Mouse (Mus musculus): ENCODE measurements around the gene 3110009E18Rik. TPM values are rescaled to one million over a fixed set of nuclear protein-coding genes. Genes with fewer than 3 reads are reported as not detected.

3110009E18Rik gene
- polyA plus RNA-seq, 1 experiment from 2014 or later = 19.4 TPM

GRCm38 (mm10) chr1:120203836-120204235 is 82.8 kb downstream of the 3110009E18Rik start:
- H3K9ac ChIP-seq (ENCODE audit: low read length) = no peak overlapping the region
- ATAC-seq (ENCODE audit: insufficient read depth, low FRiP score, low TSS enrichment) = no peak

GRCm38 (mm10) chr1:120204834-120205233 is 83.8 kb downstream of the 3110009E18Rik start:
- Histone ChIP-seq H3K4me2 (ENCODE audit: low read depth) (no peak overlapping the region), H3K27me3 (ENCODE audit: control insufficient read depth, insufficient read depth, low read length) (no peaks in the 10 kb centered on the region), H3K9ac (ENCODE audit: low read length) (no peak overlapping the region), H3K4me3 (ENCODE audit: low read depth, low read length) (no peak overlapping the region), H3K9me3 (ENCODE audit: control insufficient read depth, low read length) (no peaks in the 10 kb centered on the region), H3K4me1 (ENCODE audit: control insufficient read depth, insufficient read depth, low read length) (no peaks in the 10 kb centered on the region), H3K36me3 (ENCODE audit: control insufficient read depth, insufficient read depth, low read length) (no peaks in the 10 kb centered on the region), H3K27ac (ENCODE audit: low read depth, low read length) (no peak overlapping the region)
- ATAC-seq (ENCODE audit: insufficient read depth, low FRiP score, low TSS enrichment) (no peak), DNase-seq (ENCODE audit: low spot score) (no peak)
- WGBS = 32% methylated on average over 1 of the region's 1 CpGs

More at GRCm38 (mm10) chr1:120203836-120204235, 82.8 kb downstream of the 3110009E18Rik start:
- no peak overlapping the region for H3K4me2 ChIP-seq (ENCODE audit: low read depth)
- no peaks in the 10 kb centered on the region for H3K9me3 ChIP-seq (ENCODE audit: control insufficient read depth, low read length)
- no peaks in the 10 kb centered on the region for H3K4me1 ChIP-seq (ENCODE audit: control insufficient read depth, insufficient read depth, low read length)
- H3K4me3 ChIP-seq (ENCODE audit: low read depth, low read length) = no peak overlapping the region
- 89% methylated on average over 5 of the region's 5 CpGs for WGBS
- H3K36me3 ChIP-seq (ENCODE audit: control insufficient read depth, insufficient read depth, low read length) = no peaks in the 10 kb centered on the region
- H3K27ac ChIP-seq (ENCODE audit: low read depth, low read length) = no peak overlapping the region
- no peaks in the 10 kb centered on the region for H3K27me3 ChIP-seq (ENCODE audit: control insufficient read depth, insufficient read depth, low read length)
- no peak for DNase-seq (ENCODE audit: low spot score)

GRCm38 (mm10) chr1:120207568-120207967 is 86.6 kb downstream of the 3110009E18Rik start:
- 68% methylated on average over 6 of the region's 6 CpGs for WGBS

GRCm38 (mm10) chr1:120208502-120209230 is 87.7 kb downstream of the 3110009E18Rik start:
- no peak for DNase-seq (ENCODE audit: low spot score)

More at GRCm38 (mm10) chr1:120207568-120207967, 86.6 kb downstream of the 3110009E18Rik start:
- H3K27ac ChIP-seq (ENCODE audit: low read depth, low read length) = no peak overlapping the region
- H3K36me3 ChIP-seq (ENCODE audit: control insufficient read depth, insufficient read depth, low read length) = no peaks in the 10 kb centered on the region
- no peak overlapping the region for H3K9ac ChIP-seq (ENCODE audit: low read length)
- no peaks in the 10 kb centered on the region for H3K4me1 ChIP-seq (ENCODE audit: control insufficient read depth, insufficient read depth, low read length)
- no peak overlapping the region for H3K4me3 ChIP-seq (ENCODE audit: low read depth, low read length)
- H3K27me3 ChIP-seq (ENCODE audit: control insufficient read depth, insufficient read depth, low read length) = no peaks in the 10 kb centered on the region
- DNase-seq (ENCODE audit: low spot score) = no peak
- H3K9me3 ChIP-seq (ENCODE audit: control insufficient read depth, low read length) = no peaks in the 10 kb centered on the region
- H3K4me2 ChIP-seq (ENCODE audit: low read depth) = no peak overlapping the region
- no peak for ATAC-seq (ENCODE audit: insufficient read depth, low FRiP score, low TSS enrichment)

GRCm38 (mm10) chr1:120220841-120221240 is 99.9 kb downstream of the 3110009E18Rik start:
- H3K36me3 ChIP-seq (ENCODE audit: control insufficient read depth, insufficient read depth, low read length) = no peaks in the 10 kb centered on the region
- H3K27ac ChIP-seq (ENCODE audit: low read depth, low read length) = no peak overlapping the region
- 76% methylated on average over 6 of the region's 6 CpGs for WGBS
- DNase-seq (ENCODE audit: low spot score) (no peak), ATAC-seq (ENCODE audit: insufficient read depth, low FRiP score, low TSS enrichment) (no peak)
- no peaks in the 10 kb centered on the region for H3K4me1 ChIP-seq (ENCODE audit: control insufficient read depth, insufficient read depth, low read length)
- H3K4me3 ChIP-seq (ENCODE audit: low read depth, low read length) = no peak overlapping the region
- no peaks in the 10 kb centered on the region for H3K27me3 ChIP-seq (ENCODE audit: control insufficient read depth, insufficient read depth, low read length)
- no peak overlapping the region for H3K9ac ChIP-seq (ENCODE audit: low read length)
- H3K9me3 ChIP-seq (ENCODE audit: control insufficient read depth, low read length) = no peaks in the 10 kb centered on the region
- no peak overlapping the region for H3K4me2 ChIP-seq (ENCODE audit: low read depth)

More at GRCm38 (mm10) chr1:120208502-120209230, 87.7 kb downstream of the 3110009E18Rik start:
- Histone ChIP-seq H3K4me2 (ENCODE audit: low read depth) (no peak overlapping the region), H3K4me1 (ENCODE audit: control insufficient read depth, insufficient read depth, low read length) (no peaks in the 10 kb centered on the region), H3K36me3 (ENCODE audit: control insufficient read depth, insufficient read depth, low read length) (no peaks in the 10 kb centered on the region), H3K9me3 (ENCODE audit: control insufficient read depth, low read length) (no peaks in the 10 kb centered on the region), H3K27ac (ENCODE audit: low read depth, low read length) (no peak overlapping the region), H3K4me3 (ENCODE audit: low read depth, low read length) (no peak overlapping the region), H3K27me3 (ENCODE audit: control insufficient read depth, insufficient read depth, low read length) (no peaks in the 10 kb centered on the region), H3K9ac (ENCODE audit: low read length) (no peak overlapping the region)
- 82% methylated on average over 11 of the region's 11 CpGs for WGBS
- no peak for ATAC-seq (ENCODE audit: insufficient read depth, low FRiP score, low TSS enrichment)

- H3K4me2 ChIP-seq (ENCODE audit: low read depth) = no peak overlapping the region
- DNase-seq (ENCODE audit: low spot score) (no peak), ATAC-seq (ENCODE audit: insufficient read depth, low FRiP score, low TSS enrichment) (no peak)
- H3K4me1 ChIP-seq (ENCODE audit: control insufficient read depth, insufficient read depth, low read length) = no peaks in the 10 kb centered on the region
- H3K4me3 ChIP-seq (ENCODE audit: low read depth, low read length) = no peak overlapping the region
- H3K9ac ChIP-seq (ENCODE audit: low read length) = no peak overlapping the region
- H3K27me3 ChIP-seq (ENCODE audit: control insufficient read depth, insufficient read depth, low read length) = no peaks in the 10 kb centered on the region
- H3K9me3 ChIP-seq (ENCODE audit: control insufficient read depth, low read length) = no peaks in the 10 kb centered on the region
- H3K36me3 ChIP-seq (ENCODE audit: control insufficient read depth, insufficient read depth, low read length) = no peaks in the 10 kb centered on the region
- 54% methylated on average over 2 of the region's 2 CpGs for WGBS
- H3K27ac ChIP-seq (ENCODE audit: low read depth, low read length) = no peak overlapping the region
These were observed 100.3 kb downstream of the 3110009E18Rik start for GRCm38 (mm10) chr1:120221285-120221684.

GRCm38 (mm10) chr1:120223613-120224012 is 102.6 kb downstream of the 3110009E18Rik start:
- H3K4me1 ChIP-seq (ENCODE audit: control insufficient read depth, insufficient read depth, low read length) = no peaks in the 10 kb centered on the region
- H3K4me2 ChIP-seq (ENCODE audit: low read depth) = no peak overlapping the region
- WGBS = 80% methylated on average over 4 of the region's 4 CpGs
- no peak for DNase-seq (ENCODE audit: low spot score)
- no peak overlapping the region for H3K9ac ChIP-seq (ENCODE audit: low read length)
- no peaks in the 10 kb centered on the region for H3K9me3 ChIP-seq (ENCODE audit: control insufficient read depth, low read length)
- H3K36me3 ChIP-seq (ENCODE audit: control insufficient read depth, insufficient read depth, low read length) = no peaks in the 10 kb centered on the region
- no peak overlapping the region for H3K27ac ChIP-seq (ENCODE audit: low read depth, low read length)
- no peak for ATAC-seq (ENCODE audit: insufficient read depth, low FRiP score, low TSS enrichment)
- H3K4me3 ChIP-seq (ENCODE audit: low read depth, low read length) = no peak overlapping the region
- no peaks in the 10 kb centered on the region for H3K27me3 ChIP-seq (ENCODE audit: control insufficient read depth, insufficient read depth, low read length)

GRCm38 (mm10) chr1:120229723-120230471 is 108.9 kb downstream of the 3110009E18Rik start:
- Histone ChIP-seq H3K4me2 (ENCODE audit: low read depth) (no peak overlapping the region), H3K27ac (ENCODE audit: low read depth, low read length) (no peak overlapping the region), H3K4me3 (ENCODE audit: low read depth, low read length) (no peak overlapping the region), H3K36me3 (ENCODE audit: control insufficient read depth, insufficient read depth, low read length) (no peaks in the 10 kb centered on the region), H3K4me1 (ENCODE audit: control insufficient read depth, insufficient read depth, low read length) (no peaks in the 10 kb centered on the region), H3K9me3 (ENCODE audit: control insufficient read depth, low read length) (no peaks in the 10 kb centered on the region), H3K9ac (ENCODE audit: low read length) (no peak overlapping the region), H3K27me3 (ENCODE audit: control insufficient read depth, insufficient read depth, low read length) (no peaks in the 10 kb centered on the region)
- DNase-seq (ENCODE audit: low spot score) (no peak), ATAC-seq (ENCODE audit: insufficient read depth, low FRiP score, low TSS enrichment) (no peak)
- 78% methylated on average over 10 of the region's 10 CpGs for WGBS

Measured in neural tube, embryonic 11.5 days (tissue).